Mouse (Mus musculus) urinary bladder, postnatal 4 days (tissue): Measurements from ENCODE around the gene Dda1.
"Not testable (repeated sequence)": the region's sequence is repeated elsewhere in the genome, so short reads cannot be mapped to it uniquely, and the experiment has no call there.

Experiments
- DNase-seq, 2 experiments: peaks; one replicate each; pipeline ENCODE4 v3.0.0; 2021 to 2022; ENCODE audit warnings: low spot score in 2 of 2

Dda1 gene

DNA sequence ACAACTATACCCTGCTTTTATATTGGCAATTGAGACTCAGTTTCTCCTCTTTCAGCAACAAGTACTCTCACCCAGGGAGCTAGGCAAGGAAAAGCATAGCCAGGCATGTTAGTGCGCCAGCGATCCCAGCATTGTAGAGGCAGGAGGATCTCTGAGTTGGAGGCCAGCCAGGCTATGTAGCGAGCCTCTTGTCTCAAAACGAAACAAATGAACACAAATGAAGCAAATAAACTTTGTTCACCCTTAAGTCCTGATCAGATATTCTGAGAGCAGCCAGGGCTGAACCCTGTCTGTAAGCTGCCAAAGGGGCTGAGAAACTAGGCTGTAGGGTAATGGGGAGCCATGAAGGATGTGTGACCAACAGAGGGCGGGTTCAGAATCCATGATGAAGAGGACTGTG is 26.8 kb downstream of the Dda1 start:
- no peak for DNase-seq

DNA sequence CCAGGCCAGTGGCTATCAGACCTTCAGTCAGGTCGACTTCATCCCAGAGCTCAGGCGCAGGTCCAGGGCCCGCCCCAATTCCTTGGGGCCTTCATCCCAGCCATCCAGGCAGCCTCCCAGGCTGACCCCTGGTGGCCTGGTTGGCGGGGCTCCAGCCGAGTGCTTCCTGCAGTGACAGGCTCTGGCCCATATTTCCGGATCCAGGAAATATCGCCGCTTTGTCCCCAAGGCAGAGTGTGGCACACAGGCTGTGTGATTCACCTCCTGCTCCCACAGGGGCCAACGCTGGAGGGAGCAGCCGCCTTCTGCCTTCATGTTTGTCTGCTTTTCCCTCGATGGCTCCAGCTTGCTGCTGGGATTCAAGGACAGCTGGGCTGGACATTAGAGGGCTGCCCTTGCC is 27.5 kb downstream of the Dda1 start:
- peak; percentile 78 to 89 for DNase-seq

DNA sequence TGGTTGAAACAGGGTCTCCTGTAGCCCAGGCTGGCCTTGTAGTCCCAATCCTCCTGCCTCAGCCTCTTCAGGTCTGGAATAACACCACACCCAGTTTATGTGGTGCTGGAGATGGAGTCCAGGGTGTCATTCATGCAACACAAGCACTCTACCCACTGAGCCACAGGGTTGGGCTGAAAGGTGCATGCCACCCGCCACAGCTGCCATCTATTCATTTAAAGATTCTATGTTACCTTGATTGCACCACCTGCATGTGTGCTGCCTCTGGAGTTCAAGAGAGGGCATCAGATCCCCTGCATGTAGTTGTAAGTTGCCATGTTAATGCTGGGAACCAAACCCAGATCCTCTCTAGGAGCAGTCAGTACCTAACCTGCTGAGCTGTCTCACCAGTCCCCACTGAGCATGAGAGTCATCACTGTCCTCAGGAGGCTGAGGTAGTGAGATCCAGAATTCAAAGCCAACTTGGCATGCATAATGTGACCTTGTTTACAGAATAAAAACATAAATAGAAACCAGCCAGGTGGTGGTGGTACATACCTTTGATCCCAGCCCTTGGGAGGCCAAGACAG is 28.2 kb downstream of the Dda1 start:
- DNase-seq, result no peak

DNA sequence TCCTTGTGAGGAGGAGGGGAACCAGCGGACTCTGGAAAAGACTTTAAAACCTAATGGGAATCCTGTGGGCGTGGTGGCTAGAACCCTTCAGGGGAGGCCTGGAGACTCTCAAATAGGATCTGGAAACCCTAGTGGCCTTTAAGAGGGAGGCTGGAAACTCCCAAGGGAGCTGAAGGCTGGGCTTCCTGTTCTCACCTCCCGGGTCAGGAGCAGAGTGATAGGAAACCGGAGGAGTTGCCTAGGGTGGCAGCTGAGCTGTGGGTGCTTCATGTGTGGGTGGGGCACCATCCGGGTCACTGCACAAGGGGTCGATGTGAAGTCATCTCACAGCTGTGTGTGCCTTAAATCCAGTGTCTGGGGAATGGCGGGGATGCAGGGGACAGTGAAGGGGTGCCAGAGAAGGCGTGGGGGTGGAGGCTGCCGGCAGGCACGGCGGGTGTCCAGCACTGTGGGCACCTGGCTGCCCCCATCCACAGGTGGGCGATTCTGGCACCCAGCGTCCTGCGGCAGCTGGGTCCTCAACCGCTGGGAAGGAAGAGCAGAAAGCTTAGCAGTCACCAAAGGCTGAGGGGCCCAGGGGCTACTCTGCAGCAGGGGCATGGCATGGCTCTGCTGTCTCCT is 29.0 kb downstream of the Dda1 start:
- no peak for DNase-seq

DNA sequence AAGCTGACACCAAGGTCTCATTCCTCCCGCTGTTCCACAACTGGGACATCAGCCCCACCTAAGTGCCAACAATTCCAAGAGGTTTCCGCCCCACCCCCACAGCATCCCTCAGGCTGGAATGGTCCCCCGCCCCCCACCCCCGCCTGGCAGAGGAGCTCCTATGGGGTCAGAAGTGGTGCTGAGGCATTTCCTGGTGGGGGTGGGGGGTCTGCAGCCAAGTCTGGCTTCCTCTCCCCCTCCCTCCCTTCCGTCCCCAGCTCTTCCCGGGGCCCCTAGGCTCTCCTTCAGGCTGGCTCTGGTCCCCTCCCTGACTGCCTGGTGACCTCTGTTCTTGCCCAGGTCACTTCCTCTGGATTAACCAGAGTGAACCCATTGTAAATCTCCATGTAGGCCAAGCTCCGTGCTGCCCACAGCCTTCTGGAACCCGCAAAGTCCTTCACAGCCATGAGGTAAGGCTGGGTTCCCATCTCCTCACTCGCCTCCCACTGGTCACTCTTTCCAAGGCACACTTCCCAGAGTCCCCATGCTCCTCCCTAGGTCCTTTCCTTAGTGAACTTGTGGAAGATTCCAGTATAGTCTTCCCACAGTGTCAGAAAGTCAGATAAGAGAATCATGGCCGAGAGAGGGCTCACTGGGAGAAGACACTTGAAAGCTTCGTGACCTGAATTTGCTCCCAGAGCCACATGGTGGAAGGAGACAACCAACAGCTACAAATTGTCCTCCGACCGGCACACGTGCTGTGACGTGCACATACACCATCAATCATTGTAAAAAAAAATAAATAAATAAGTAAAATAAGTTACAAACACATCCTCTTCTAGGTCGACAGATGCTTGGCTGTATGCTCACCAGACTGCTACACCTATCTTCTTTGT is 30.1 kb downstream of the Dda1 start:
- DNase-seq, result no peak

DNA sequence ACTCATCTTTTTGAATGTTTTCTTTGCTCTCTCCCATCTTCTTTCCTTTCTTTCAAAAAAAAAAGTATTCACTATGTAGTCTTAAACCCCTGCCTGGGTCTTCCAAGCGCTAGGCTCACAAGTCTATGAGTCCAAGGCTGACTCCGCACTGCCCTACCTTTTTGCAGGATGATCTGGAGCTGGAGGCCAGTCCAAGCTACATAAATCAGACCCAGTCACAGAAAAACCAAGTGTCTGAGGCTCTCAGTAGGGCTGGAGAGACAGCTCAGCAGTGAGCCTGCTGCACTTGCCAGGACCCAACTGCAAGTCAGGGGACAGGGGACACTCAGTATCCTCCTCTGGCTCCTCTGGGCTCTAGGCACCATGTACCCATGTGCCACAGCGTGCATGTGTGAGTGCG is 35.4 kb downstream of the Dda1 start:
- no peak for DNase-seq

DNA sequence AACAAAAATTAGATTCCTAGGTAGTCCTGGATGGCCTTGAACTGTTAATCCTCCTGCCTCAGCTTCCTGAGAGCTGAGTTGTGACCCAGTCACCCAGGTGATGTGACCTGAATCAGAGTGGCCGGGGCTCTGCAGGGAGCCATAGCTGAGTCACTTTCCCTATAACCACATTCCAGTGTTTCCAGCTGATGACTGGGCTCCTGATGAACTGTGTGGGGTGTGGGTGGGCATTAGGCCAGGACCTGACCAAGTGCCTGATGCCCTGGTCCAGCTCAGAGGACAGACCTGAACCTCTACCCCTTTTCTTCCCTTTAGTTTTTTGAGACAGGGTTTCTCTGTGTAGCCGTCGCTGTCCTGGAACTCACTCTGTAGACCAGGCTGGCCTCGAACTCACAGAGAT is 36.3 kb downstream of the Dda1 start:
- DNase-seq, result no peak

DNA sequence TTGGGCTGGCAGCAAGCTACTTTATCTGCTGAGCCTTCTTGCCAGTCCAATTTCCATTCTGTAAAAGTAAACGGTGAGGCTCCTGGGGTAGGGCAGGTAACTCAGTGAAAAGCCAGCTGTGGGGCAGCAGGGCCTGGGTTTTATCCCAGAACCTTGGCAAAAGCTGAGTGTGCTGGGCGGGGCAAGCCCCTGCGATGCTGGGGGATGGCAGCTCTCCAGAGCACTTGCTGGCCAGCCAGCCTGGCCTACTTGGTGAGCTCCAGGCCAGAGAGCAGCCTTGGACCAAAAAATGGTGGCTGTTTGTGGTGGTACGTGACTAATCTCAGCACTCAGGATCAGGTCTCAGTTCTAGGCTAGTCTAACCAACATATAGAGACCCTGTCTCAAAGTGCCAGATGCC is 37.0 kb downstream of the Dda1 start:
- DNase-seq, result no peak

DNA sequence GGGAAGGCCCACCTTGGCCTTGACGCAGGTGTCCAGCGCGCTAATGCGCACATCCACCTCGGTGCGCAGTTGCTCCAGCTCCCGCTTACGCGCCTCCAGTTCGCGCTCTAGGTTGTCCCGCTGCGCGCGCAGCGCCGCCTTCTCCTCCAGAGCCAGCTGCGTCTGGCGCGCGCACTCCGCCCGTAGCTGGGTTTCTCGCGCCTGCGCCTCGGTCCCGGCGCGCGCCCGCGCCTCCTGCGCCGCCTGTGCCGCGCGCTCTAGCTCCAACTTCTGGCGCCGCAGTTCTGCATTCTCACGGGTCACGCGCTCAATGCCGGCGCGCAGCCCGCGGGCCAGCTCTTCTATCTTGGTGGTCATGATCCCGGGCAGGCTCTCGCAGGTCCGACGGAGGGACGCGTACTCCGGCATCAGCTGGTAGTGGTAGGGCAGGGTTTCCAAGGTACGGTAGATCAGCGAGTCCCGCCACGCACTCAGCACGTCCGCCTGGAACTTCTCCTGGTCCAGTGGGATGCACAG is 38.6 kb downstream of the Dda1 start:
- peak; percentile 61 to 74 for DNase-seq

DNA sequence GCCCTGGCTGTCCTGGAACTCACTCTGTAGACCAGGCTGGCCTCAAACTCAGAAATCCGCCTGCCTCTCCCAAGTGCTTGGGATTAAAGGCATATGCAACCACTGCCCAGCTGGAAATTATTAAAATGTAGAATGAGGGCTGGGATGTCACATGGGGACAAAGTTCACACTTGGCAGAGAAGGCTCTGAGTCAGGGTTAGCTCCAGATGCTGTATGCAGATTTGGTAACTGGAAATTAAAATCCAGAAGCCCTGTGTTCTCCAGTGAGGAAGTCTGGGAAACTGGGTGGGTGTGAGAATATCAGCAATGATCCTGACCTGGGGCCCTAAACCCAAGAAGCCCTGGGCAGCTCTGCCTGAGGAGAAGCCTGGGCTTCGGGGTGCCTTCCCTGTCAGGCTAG is 40.3 kb downstream of the Dda1 start:
- DNase-seq, result no peak

DNA sequence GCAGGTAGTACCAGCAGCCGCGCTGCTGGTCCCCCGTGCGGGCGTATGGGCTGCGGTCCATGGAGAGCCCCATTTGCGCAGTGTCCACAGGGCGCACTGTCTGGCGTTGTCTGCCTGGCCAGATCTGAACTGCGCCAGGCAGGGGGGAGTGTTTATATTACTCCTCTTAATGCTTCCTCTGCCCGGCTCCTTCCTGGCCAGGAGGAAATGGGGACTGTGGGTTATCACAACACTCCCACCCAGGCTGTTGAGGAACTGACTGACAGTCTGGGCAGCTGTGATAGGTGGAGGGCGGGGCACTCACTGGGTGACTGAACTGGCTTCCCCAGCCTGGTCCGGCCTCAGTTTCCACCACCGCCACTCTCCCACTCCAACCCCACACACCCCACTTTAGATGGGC is 42.6 kb downstream of the Dda1 start, which contains the start of gene Plvap:
TSS of gene Plvap (minus strand) at position 109 of the 400 bp plus-strand sequence.
- DNase-seq, result no peak

DNA sequence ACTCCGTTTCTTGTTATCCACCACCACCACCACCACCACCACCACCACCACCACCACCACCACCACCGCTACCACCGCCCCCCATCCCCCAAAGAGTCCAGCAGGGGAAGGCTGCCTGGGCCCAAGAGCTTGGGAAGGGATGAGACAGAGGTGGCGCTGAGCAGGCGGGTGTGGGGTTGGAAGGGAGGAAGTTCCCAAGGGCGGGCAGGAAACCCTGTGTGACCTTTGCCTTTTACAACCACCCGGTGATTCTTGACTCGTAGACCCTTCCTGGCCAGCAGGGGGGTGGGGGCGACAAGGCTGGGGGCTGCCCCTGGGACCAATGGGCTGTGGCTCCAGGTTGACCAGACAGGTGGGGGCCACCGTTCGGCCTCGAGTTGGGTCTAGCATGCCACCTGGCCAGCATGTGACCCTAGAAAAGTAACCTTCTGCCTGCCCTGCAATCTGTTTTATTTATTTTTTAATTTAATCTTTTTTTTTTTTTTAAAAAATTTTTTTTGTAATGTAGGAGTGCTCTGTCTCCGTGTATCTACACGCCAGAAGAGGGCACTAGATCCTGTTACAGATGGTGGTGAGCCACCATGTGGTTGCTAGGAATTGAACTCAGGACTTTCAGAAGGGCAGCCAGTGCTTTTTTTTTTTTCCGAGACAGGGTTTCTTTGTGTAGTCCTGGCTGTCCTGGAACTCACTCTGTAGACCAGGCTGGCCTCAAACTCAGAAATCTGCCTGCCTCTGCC is 44.2 kb downstream of the Dda1 start:
- DNase-seq, result no peak

DNA sequence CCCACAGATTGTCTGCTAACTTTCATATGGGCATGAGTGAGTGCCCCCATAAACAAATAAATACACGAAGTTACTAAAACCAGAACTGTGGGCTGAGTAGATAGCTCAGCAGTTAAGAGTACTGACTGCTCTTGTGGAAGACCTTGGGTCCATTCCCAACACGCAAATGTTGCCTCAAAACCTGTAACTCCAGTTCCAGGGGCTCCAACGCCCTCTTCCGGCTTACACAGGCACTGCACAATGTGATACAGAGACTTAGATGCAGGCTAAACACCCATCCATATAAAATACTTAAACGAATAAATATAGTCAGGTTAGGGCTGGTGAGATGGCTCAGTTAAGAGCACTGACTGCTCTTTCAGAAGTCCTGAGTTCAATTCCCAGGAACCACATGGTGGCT is 46.0 kb downstream of the Dda1 start:
- no peak for DNase-seq

DNA sequence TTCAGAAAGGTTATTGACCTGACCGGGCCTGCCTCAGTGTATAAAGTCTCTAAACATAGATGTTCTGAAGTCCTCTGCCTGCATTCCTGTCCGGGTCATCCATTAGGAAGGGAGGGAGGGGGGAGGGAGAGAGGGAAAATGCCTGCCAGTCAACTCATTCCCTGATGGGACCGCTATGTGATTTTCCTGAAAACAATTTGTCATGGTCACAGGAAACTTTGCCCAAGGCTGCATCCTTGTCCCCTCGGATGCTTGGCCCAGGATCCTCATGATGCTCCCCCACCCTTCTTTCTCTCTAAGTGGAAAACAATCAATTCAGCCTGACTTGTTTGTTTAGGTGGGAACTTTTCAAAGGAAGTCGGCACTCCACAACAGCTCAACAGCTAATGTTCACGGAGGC is 47.8 kb downstream of the Dda1 start:
- DNase-seq, result no peak

DNA sequence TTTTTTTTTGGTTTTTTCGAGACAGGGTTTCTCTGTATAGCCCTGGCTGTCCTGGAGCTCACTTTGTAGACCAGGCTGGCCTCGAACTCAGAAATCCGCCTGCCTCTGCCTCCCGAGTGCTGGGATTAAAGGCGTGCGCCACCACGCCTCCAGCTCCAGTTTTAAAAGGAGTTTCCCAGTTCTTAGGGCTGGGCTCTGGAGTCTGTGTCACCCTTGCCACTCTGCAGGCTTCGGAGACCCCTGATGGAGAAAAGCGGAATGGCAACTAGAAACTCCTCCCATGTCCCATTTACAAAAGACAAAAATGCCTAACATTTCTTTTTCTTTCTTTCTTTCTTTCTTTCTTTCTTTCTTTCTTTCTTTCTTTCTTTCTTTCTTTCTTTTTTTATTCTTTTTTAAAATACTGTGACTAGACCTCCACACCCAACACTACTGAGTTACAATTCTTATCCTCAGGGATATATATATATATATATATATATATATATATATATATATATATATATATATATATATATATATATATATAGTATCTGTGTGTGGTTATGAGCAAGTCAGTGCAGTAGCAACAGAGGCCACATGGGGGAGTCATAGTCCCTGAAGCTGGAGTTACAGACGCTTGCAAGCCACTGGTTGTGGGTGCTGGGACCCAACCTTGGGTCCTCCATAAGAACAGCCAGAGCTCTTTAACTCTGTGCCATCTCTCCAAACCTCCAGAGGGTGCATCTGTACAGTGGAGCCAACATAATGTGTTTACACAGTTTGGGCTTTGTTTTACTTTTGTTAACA is 50.2 kb downstream of the Dda1 start:
- DNase-seq, result not testable (repeated sequence)

DNA sequence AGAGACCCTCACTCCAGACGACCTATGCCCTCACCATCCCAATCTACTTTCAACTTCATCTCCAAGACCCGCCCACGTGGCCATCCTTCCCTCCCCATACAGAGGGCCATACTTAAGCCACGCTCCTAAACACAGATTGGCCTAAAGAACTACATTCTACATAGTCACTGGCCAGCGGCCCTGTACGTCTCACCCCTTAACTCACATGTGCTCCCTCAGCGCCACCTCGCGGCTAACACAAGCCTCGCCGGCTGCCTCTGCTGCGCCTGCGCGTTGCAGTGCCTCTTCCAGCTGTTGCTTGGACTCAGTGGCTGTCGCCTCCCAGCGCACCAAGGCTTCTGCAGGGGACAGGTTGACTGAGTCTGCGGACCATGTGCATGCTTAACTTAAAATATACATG is 52.6 kb downstream of the Dda1 start:
- peak; percentile 91 to 98 for DNase-seq

DNA sequence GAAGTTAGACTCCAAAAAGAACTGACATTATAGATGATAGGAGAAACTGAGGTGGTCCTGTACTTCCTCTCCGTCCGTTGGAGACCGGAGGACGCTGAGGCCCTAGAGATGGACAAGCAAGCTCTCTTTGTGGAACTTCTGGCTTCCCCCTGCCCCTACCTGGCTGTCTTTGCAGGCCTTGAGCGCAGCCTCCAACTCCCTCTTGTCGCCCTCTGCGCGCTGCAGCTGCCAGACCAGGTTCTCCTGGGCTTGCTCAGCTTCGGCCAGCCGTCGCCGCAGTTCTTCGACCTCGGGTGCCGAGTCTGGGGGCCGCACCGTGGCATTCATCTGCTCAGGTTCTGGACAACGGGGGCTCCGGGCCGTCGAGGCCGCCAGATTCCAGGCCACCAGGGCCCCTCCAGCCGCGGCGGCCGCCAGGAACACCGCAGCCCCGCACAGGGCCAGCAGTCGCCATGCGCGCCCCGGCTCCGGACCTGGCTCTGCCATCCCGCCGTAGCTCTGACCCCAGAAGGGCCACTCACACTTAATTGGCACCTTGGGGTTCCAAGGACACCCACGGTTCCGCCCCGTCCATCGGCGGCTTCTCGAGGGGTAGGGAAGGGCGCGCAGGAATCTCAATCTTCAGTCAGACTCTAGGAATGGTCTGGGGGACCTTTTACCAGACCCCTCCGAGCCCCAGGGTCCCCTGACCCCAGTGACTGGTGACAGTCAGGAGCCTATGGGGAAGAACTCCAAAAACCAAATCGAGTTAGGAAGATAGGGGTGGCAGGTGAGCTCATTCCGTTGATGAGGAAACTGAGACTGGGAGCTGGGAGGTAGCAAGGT is 56.4 kb downstream of the Dda1 start, which contains the start of gene Ccdc194:
TSS of gene Ccdc194 (minus strand) at position 486 of the 825 bp plus-strand sequence.
- no peak for DNase-seq
